Mouse (Mus musculus) CH12.LX (cell line): ENCODE measurements around the gene Tmem219. TPM values are rescaled to one million over a fixed set of nuclear protein-coding genes. Genes with fewer than 3 reads are reported as not detected.

Source experiments
- DNase-seq: peaks from one replicate; pipeline ENCODE4 v3.0.0-alpha.2; 2013; ENCODE audit errors: extremely low read depth
- H3K27ac ChIP-seq: 2 replicates; pipeline ENCODE4 v1.5.1; 2012; ENCODE audit warnings: low read depth, mild to moderate bottlenecking, control low read depth, moderate library complexity; ENCODE audit not compliant: insufficient read depth
- H3K27me3 ChIP-seq: replicated peaks from 2 replicates; pipeline ENCODE3; 2012; ENCODE audit warnings: inconsistent platforms
- H3K36me3 ChIP-seq, 2 experiments: replicated peaks in 1 of 2; 2 replicates each; pipeline versions ENCODE3 to v1.6.1; 2012; ENCODE audit warnings: inconsistent platforms in 1 of 2, low read length in 1 of 2, mild to moderate bottlenecking in 1 of 2, mixed read lengths in 1 of 2, moderate library complexity in 1 of 2; ENCODE audit not compliant: control insufficient read depth in 1 of 2, insufficient read depth in 1 of 2
- H3K4me1 ChIP-seq, 2 experiments: 2 replicates each; pipeline ENCODE4 v1.6.1; 2012; ENCODE audit warnings: inconsistent platforms in 1 of 2, moderate library complexity in 1 of 2; ENCODE audit not compliant: insufficient read depth in 2 of 2, control insufficient read depth in 1 of 2
- H3K4me2 ChIP-seq: 2 replicates; pipeline ENCODE4 v1.6.1; 2012; ENCODE audit warnings: low read depth, mild to moderate bottlenecking, control low read depth; ENCODE audit not compliant: poor library complexity, insufficient read depth, severe bottlenecking
- H3K4me3 ChIP-seq, 3 experiments: fragments of 150-350 bp in 1 of 3; sonication (generic) in 1 of 3; replicated peaks in 1 of 3; 2 replicates each; pipeline versions ENCODE3 to v1.5.1; 2011 to 2012; ENCODE audit warnings: low read depth in 2 of 3, low read length in 2 of 3, mild to moderate bottlenecking in 2 of 3, moderate library complexity in 2 of 3, control low read depth in 1 of 3, improper control_type of control experiment in 1 of 3, inconsistent platforms in 1 of 3, mixed read lengths in 1 of 3; ENCODE audit not compliant: poor library complexity in 1 of 3
- H3K79me2 ChIP-seq: replicated peaks from 2 replicates; pipeline ENCODE4 v1.6.1; 2012; ENCODE audit warnings: mild to moderate bottlenecking, moderate library complexity; ENCODE audit not compliant: control insufficient read depth, poor library complexity, insufficient read depth, severe bottlenecking; ENCODE audit errors: extremely low read depth
- H3K9ac ChIP-seq: 2 replicates; pipeline ENCODE4 v1.6.1; 2012; ENCODE audit warnings: low read depth, mild to moderate bottlenecking, control low read depth, moderate library complexity; ENCODE audit not compliant: insufficient read depth
- H3K9me3 ChIP-seq: replicated peaks from 2 replicates; pipeline ENCODE3; 2012; ENCODE audit warnings: low read length, inconsistent platforms, mixed read lengths
- CHD1 ChIP-seq: IDR thresholded peaks from 2 replicates; pipeline ENCODE4 v1.6.1; 2012; ENCODE audit warnings: low read depth, low read length, improper control_type of control experiment, inconsistent platforms
- CHD2 ChIP-seq: IDR thresholded peaks from 2 replicates; pipeline ENCODE4 v1.6.1; 2011; ENCODE audit warnings: low read length, improper control_type of control experiment
- EP300 ChIP-seq: IDR thresholded peaks from 2 replicates; pipeline ENCODE4 v1.6.1; 2011; ENCODE audit warnings: low read length, improper control_type of control experiment
- GABPA ChIP-seq: IDR thresholded peaks from 2 replicates; pipeline ENCODE4 v1.6.1; 2012; ENCODE audit warnings: low read depth, low read length, improper control_type of control experiment, inconsistent platforms; ENCODE audit not compliant: insufficient replicate concordance
- IRF4 ChIP-seq: IDR thresholded peaks from 2 replicates; pipeline ENCODE4 v1.6.1; 2014; ENCODE audit warnings: low read depth, mild to moderate bottlenecking, inconsistent platforms, low read length, improper control_type of control experiment
- JUN ChIP-seq: IDR thresholded peaks from 2 replicates; pipeline ENCODE4 v1.6.1; 2011; ENCODE audit warnings: low read depth, mild to moderate bottlenecking, low read length, improper control_type of control experiment, moderate library complexity; ENCODE audit not compliant: insufficient read depth
- JUND ChIP-seq: conservative IDR thresholded peaks from 2 replicates; pipeline ENCODE4 v1.6.1; 2011; ENCODE audit warnings: low read depth, low read length, improper control_type of control experiment
- MXI1 ChIP-seq: IDR thresholded peaks from 2 replicates; pipeline ENCODE4 v1.6.1; 2011; ENCODE audit warnings: mild to moderate bottlenecking, low read depth, low read length, improper control_type of control experiment
- MYC ChIP-seq: IDR thresholded peaks from 2 replicates; pipeline ENCODE4 v1.6.1; 2011; ENCODE audit warnings: low read depth, mild to moderate bottlenecking, improper control_type of control experiment, low read length
- POLR2A ChIP-seq: IDR thresholded peaks from 2 replicates; pipeline ENCODE4 v1.6.1; 2011; ENCODE audit warnings: low read depth, mild to moderate bottlenecking, improper control_type of control experiment, low read length
- RAD21 ChIP-seq: IDR thresholded peaks from 2 replicates; pipeline ENCODE4 v1.6.1; 2011; ENCODE audit warnings: low read depth, mild to moderate bottlenecking, low read length, improper control_type of control experiment, moderate library complexity
- SMC3 ChIP-seq: IDR thresholded peaks from 2 replicates; pipeline ENCODE4 v1.6.1; 2011; ENCODE audit warnings: low read depth, low read length, improper control_type of control experiment
- USF1 ChIP-seq: IDR thresholded peaks from 2 replicates; pipeline ENCODE4 v1.6.1; 2014; ENCODE audit warnings: low read depth, mild to moderate bottlenecking, inconsistent platforms, low read length, improper control_type of control experiment
- USF2 ChIP-seq: conservative IDR thresholded peaks from 2 replicates; pipeline ENCODE4 v1.6.1; 2011; ENCODE audit warnings: low read depth, low read length, improper control_type of control experiment
- ZC3H11A ChIP-seq: IDR thresholded peaks from 2 replicates; pipeline ENCODE4 v1.6.1; 2012; ENCODE audit warnings: low read depth, mild to moderate bottlenecking, inconsistent platforms, low read length, improper control_type of control experiment
- ZNF384 ChIP-seq: IDR thresholded peaks from 2 replicates; pipeline ENCODE4 v1.6.1; 2012; ENCODE audit warnings: low read depth, low read length, improper control_type of control experiment, inconsistent platforms
- dilution Hi-C: fragments of 300-500 bp; cut with MboI; formaldehyde crosslinking; loops from 2 replicates; pipeline ENCODE4 v1.14.3; 2020; ENCODE audit warnings: low sequenced_read_pairs; ENCODE audit not compliant: extremely low pct_unique_long_range_greater_than_20kb, extremely low pct_ligation_motif_present
- in situ Hi-C: fragments of 300-500 bp; cut with MboI; formaldehyde crosslinking; loops from 3 replicates; pipeline ENCODE4 v1.14.3; 2019; ENCODE audit warnings: low sequenced_read_pairs, low pct_ligation_motif_present, low pct_unique_long_range_greater_than_20kb, mixed read lengths
- polyA plus RNA-seq: library from polyadenylated mRNA; unstranded; fragments of >175 nt; gene quantifications from 2 replicates; pipeline ENCODE4 v1.2.1, GENCODE M21; 2012; ENCODE audit warnings: low read depth; ENCODE audit not compliant: insufficient read length
- total RNA-seq, 2 experiments: library from RNA; depleted of rRNA; stranded (reverse); fragments of 300-350 nt in 1 of 2; fragments of >200 nt in 1 of 2; gene quantifications; 2 replicates each; pipeline ENCODE4 v1.2.3; 2012 to 2014

Gene Tmem219
- total and polyA plus RNA-seq, 3 experiments, result 33.4 to 43.2 (median 37.4) TPM

- H3K27ac ChIP-seq, result no peak overlapping the region
- H3K79me2 ChIP-seq, result peaks cover 11% of the 10 kb centered on the region
- H3K4me2 ChIP-seq, result no peak overlapping the region
- H3K36me3 ChIP-seq, result peaks cover 76 to 95% of the 10 kb centered on the region in 2 experiments
- H3K9me3 ChIP-seq, result no peaks in the 10 kb centered on the region
- in situ Hi-C loops (no loop called here), dilution Hi-C loops (no loop called here)
- H3K4me1 ChIP-seq, result peaks cover 5 to 34% of the 10 kb centered on the region in 2 experiments
- no peak for DNase-seq
- H3K27me3 ChIP-seq, result no peaks in the 10 kb centered on the region
- no peak overlapping the region for H3K4me3 ChIP-seq
- TF ChIP-seq CHD1 (no peak), MXI1 (no peak), ZNF384 (no peak), MYC (no peak), IRF4 (no peak), POLR2A (no peak), EP300 (no peak), USF2 (no peak), CHD2 (no peak), SMC3 (no peak), RAD21 (no peak)
- no peak overlapping the region for H3K9ac ChIP-seq
Observed at GRCm38 (mm10) chr7:126867534-126867933, 55.2 kb downstream of the Tmem219 start.

DNA sequence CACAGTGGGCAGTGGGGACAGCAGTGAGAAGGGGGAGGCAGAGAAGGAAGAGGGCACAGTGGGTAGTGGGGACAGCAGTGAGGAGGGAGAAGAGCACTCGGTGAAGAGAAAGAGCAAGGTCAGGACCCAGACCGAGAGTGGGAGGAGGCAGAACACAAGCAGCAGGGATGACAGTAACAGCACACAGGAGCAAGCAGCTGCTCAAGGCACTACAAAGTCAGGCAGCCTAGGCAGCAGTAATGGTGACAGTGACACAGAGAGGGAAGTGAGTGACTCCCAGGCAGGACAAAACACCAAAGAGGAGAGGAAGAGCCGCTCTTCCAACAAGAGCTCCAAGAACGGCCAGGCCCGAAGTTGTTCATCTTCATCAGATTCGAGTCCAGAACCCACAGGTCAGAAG, 58.9 kb downstream of the Tmem219 start:
- Histone ChIP-seq H3K79me2 (peaks cover 32% of the 10 kb centered on the region), H3K4me1 (peaks cover 5 to 41% of the 10 kb centered on the region in 2 experiments), H3K9ac (peak overlapping the region; percentile 78; the same call in 1 of the 2 replicates), H3K4me3 (peak overlapping the region in 2 of 3 experiments; percentile 84 to 87), H3K27me3 (no peaks in the 10 kb centered on the region), H3K36me3 (peaks cover 49 to 73% of the 10 kb centered on the region in 2 experiments), H3K4me2 (peak overlapping the region; percentile 78; the same call in 1 of the 2 replicates), H3K27ac (peak overlapping the region; percentile 18; the same call in 1 of the 2 replicates), H3K9me3 (no peaks in the 10 kb centered on the region)
- in situ Hi-C loops, result no loop called here
- TF ChIP-seq GABPA, result no peak
- TF ChIP-seq JUND, result no peak
- no peak for TF ChIP-seq ZC3H11A
- TF ChIP-seq ZNF384, result no peak
- peak; percentile 12; the same call in 1 of the 2 replicates for TF ChIP-seq POLR2A
- no peak for TF ChIP-seq USF1
- TF ChIP-seq EP300, result no peak
- no peak for TF ChIP-seq JUN
- DNase-seq, result no peak
- dilution Hi-C loops, result no loop called here
